In the genomic region with DNA sequence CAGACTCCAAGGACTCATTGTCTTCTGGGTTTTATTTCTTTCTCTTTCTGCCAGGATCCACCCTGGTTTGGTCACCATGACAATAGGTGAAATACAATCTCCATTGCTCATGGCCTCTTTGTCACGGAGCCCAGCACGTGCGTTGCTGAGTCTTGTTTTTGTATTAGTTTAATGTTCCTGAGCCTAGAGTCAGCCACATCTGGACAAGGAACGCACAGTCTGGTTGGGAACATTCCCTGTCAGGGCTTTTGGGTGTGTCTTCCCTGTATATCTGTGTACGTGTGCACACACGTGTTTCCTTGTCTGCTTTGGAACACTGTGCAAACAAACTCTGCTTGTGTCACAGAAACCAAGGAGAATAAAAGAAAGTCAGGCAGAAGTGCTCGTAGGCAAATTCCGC, we compare ENCODE assay signal across 19 mouse cellular contexts.
DNase-seq lines count a peak whose midpoint lies in the region; ATAC-seq and TF ChIP-seq lines count a peak whose summit lies in the region.
"Had no signal": no experiment of that assay in that cellular context is flagged by ENCODE, and none has a peak within 500 bp of the region (broad histone marks: within the 10 kb centered on the region; RNA-seq: fewer than 3 reads in every experiment).

No protein-coding gene starts in this region.

- no peaks in the 10 kb centered on the region for H3K79me3 ChIP-seq in C2C12 (ENCODE audit: low read depth)

- H3K79me2 ChIP-seq in C2C12 (ENCODE audit: control insufficient read depth, insufficient read depth): no peaks in the 10 kb centered on the region

- no peak overlapping the region for H3ac ChIP-seq in C2C12 (ENCODE audit: control insufficient read depth, insufficient read length, low read depth)

- peaks cover 6% of the 10 kb centered on the region; the same call in 1 of the 2 replicates for H3K4me1 ChIP-seq in heart, embryonic 11.5 days (ENCODE audit: control insufficient read depth, insufficient read depth, low read length)
- no peaks in the 10 kb centered on the region for H3K4me1 ChIP-seq in forebrain, embryonic 16.5 days (replicated peaks; ENCODE audit: control insufficient read depth, insufficient read depth, low read length)
- H3K4me1 ChIP-seq in forebrain, embryonic 10.5 days: peaks cover 23% of the 10 kb centered on the region

- no peaks in the 10 kb centered on the region for H3K9me3 ChIP-seq in heart, embryonic 11.5 days (replicated peaks; ENCODE audit: control insufficient read depth, low read length)
- no peaks in the 10 kb centered on the region for H3K9me3 ChIP-seq in forebrain, embryonic 16.5 days (ENCODE audit: control insufficient read depth, low read length)
- no peaks in the 10 kb centered on the region for H3K9me3 ChIP-seq in forebrain, embryonic 10.5 days
- H3K9me3 ChIP-seq: embryonic facial prominence, embryonic 12.5 days; heart, embryonic 13.5 days; neural tube, embryonic 13.5 days had no signal

- H3K9ac ChIP-seq in heart, embryonic 11.5 days (ENCODE audit: low read depth, low read length): no peak overlapping the region
- no peak overlapping the region for H3K9ac ChIP-seq in forebrain, embryonic 16.5 days (replicated peaks; ENCODE audit: low read depth, low read length)
- H3K9ac ChIP-seq: embryonic facial prominence, embryonic 12.5 days; heart, embryonic 13.5 days; neural tube, embryonic 13.5 days had no signal

- TF ChIP-seq CTCF in C2C12 (IDR thresholded peaks at IDR 0.05; ENCODE audit: control insufficient read depth, insufficient read depth, insufficient read length): no peak

- H3K36me3 ChIP-seq in heart, embryonic 11.5 days (ENCODE audit: control insufficient read depth, insufficient read depth, low read length): no peaks in the 10 kb centered on the region
- H3K36me3 ChIP-seq in C2C12 (ENCODE audit: control insufficient read depth, insufficient read depth): no peaks in the 10 kb centered on the region
- H3K36me3 ChIP-seq in forebrain, embryonic 16.5 days (ENCODE audit: control insufficient read depth, insufficient read depth): no peaks in the 10 kb centered on the region
- no peaks in the 10 kb centered on the region for H3K36me3 ChIP-seq in forebrain, embryonic 10.5 days (replicated peaks)
- H3K36me3 ChIP-seq: embryonic facial prominence, embryonic 12.5 days; G1E; neural tube, embryonic 13.5 days had no signal

- no peak overlapping the region for H3K4me3 ChIP-seq in heart, embryonic 11.5 days (ENCODE audit: low read depth, low read length)
- H3K4me3 ChIP-seq in C2C12 (ENCODE audit: insufficient read depth, poor library complexity, severe bottlenecking): no peak overlapping the region
- no peak overlapping the region for H3K4me3 ChIP-seq in forebrain, embryonic 16.5 days (replicated peaks; ENCODE audit: low read length)
- no peak overlapping the region for H3K4me3 ChIP-seq in forebrain, embryonic 10.5 days
- H3K4me3 ChIP-seq: embryonic facial prominence, embryonic 12.5 days; heart, embryonic 13.5 days; layer of hippocampus, adult 2 months; neural tube, embryonic 13.5 days had no signal

- peak; percentile 38 for DNase-seq in heart, adult 8-10 months (ENCODE audit: low spot score)
- peak; percentile 61 to 69 for DNase-seq in gastrocnemius, adult 8-10 months (ENCODE audit: low spot score in 2 of 2)
- peak; percentile 45 to 52 for DNase-seq in heart, postnatal 36 days
- DNase-seq in adrenal gland, postnatal 4 days (ENCODE audit: low spot score in 2 of 2): no peak
- DNase-seq in forebrain, embryonic 10.5 days (ENCODE audit: extremely low spot score, low spot score): no peak
- DNase-seq: adrenal gland, postnatal 36 days; cerebellum, postnatal 14 days; kidney, adult 2 months had no signal

- 76% methylated on average over 8 of the region's 8 CpGs for WGBS in heart, embryonic 11.5 days (ENCODE audit: insufficient replicate concordance)
- 83% methylated on average over 8 of the region's 8 CpGs for WGBS in forebrain, embryonic 16.5 days
- 82% methylated on average over 8 of the region's 8 CpGs for WGBS in forebrain, embryonic 10.5 days

- no peak overlapping the region for H3K27ac ChIP-seq in heart, embryonic 11.5 days (ENCODE audit: low read depth, low read length)
- H3K27ac ChIP-seq in forebrain, embryonic 16.5 days (ENCODE audit: low read length): no peak overlapping the region
- no peak overlapping the region for H3K27ac ChIP-seq in forebrain, embryonic 10.5 days
- H3K27ac ChIP-seq: embryonic facial prominence, embryonic 12.5 days; heart, embryonic 13.5 days; layer of hippocampus, adult 2 months; neural tube, embryonic 13.5 days had no signal

- intact Hi-C loops in heart, postnatal 36 days (cut with DNase I): no loop called here

- ATAC-seq in heart, embryonic 11.5 days (replicated peaks; ENCODE audit: insufficient number of reproducible peaks, low FRiP score, low TSS enrichment): no peak
- no peak for ATAC-seq in forebrain, embryonic 16.5 days
- ATAC-seq: forebrain, embryonic 14.5 days; hindbrain, embryonic 16.5 days had no signal

- H3K4me2 ChIP-seq in heart, embryonic 11.5 days: no peak overlapping the region
- no peak overlapping the region for H3K4me2 ChIP-seq in forebrain, embryonic 16.5 days (ENCODE audit: low read length)
- H3K4me2 ChIP-seq: embryonic facial prominence, embryonic 12.5 days; heart, embryonic 13.5 days; liver, embryonic 11.5 days; neural tube, embryonic 13.5 days had no signal

- H3K27me3 ChIP-seq in heart, embryonic 11.5 days (ENCODE audit: control insufficient read depth, insufficient read depth, low read length): no peaks in the 10 kb centered on the region
- no peaks in the 10 kb centered on the region for H3K27me3 ChIP-seq in C2C12 (ENCODE audit: control insufficient read depth, insufficient read depth, insufficient read length)
- no peaks in the 10 kb centered on the region for H3K27me3 ChIP-seq in forebrain, embryonic 16.5 days (replicated peaks; ENCODE audit: control insufficient read depth, insufficient read depth, low read length)
- no peaks in the 10 kb centered on the region for H3K27me3 ChIP-seq in forebrain, embryonic 10.5 days (ENCODE audit: poor library complexity, severe bottlenecking)
- H3K27me3 ChIP-seq: embryonic facial prominence, embryonic 12.5 days; heart, embryonic 13.5 days; neural tube, embryonic 13.5 days had no signal

TF ChIP-seq in C2C12, 6 proteins besides CTCF, POLR2A, EP300 and RAD21:
- TF ChIP-seq CEBPB (IDR thresholded peaks at IDR 0.05; ENCODE audit: low read depth) (no peak), MAX (IDR thresholded peaks at IDR 0.05) (peak; percentile 87), USF1 (IDR thresholded peaks at IDR 0.05; ENCODE audit: low read depth) (peak; percentile 45), FOSL1 (IDR thresholded peaks at IDR 0.05; ENCODE audit: insufficient read depth, low read length, poor library complexity, severe bottlenecking) (no peak), MYOG (IDR thresholded peaks at IDR 0.05; ENCODE audit: control insufficient read depth, extremely low read depth, insufficient read length) (no peak)

Comparison
In these comparisons a context has a peak if more than half of its experiments do, and no peak if none do; other contexts are left out.
1. DNase-seq: peak in heart, adult 8-10 months (single experiment), gastrocnemius, adult 8-10 months (2 of 2) and heart, postnatal 36 days (2 of 2); none in adrenal gland, postnatal 4 days (0 of 2) and forebrain, embryonic 10.5 days (single experiment).